Mouse (Mus musculus) heart, postnatal 0 days (tissue): Measurements from ENCODE around the gene Srrt. TPM values are rescaled to one million over a fixed set of nuclear protein-coding genes. Genes with fewer than 3 reads are reported as not detected.

ENCODE experiments used
- ATAC-seq: fragments of 200-750 bp; cut with Nextera tagmentation; 2 replicates; pipeline ENCODE4 v1.8.0; 2017; ENCODE audit warnings: low read depth, moderate number of reproducible peaks, moderate library complexity; ENCODE audit not compliant: insufficient read depth
- DNase-seq: peaks from one replicate; pipeline ENCODE4 v3.0.0-alpha.2; 2016; ENCODE audit warnings: low spot score
- H3K27ac ChIP-seq: fragments of 300-500 bp; sonication (generic); 2 replicates; pipeline ENCODE4 v1.5.1; 2014; ENCODE audit warnings: low read depth, mild to moderate bottlenecking
- H3K27me3 ChIP-seq: fragments of 300-500 bp; sonication (generic); 2 replicates; pipeline ENCODE4 v1.6.1; 2014; ENCODE audit warnings: low read length, mixed read lengths; ENCODE audit not compliant: control insufficient read depth, insufficient read depth
- H3K36me3 ChIP-seq: fragments of 300-500 bp; sonication (generic); replicated peaks from 2 replicates; pipeline ENCODE4 v1.6.1; 2014; ENCODE audit warnings: low read length, mixed read lengths; ENCODE audit not compliant: control insufficient read depth, insufficient read depth
- H3K4me1 ChIP-seq: fragments of 300-500 bp; sonication (generic); 2 replicates; pipeline ENCODE4 v1.6.1; 2014; ENCODE audit warnings: antibody characterized with exemption; ENCODE audit not compliant: control insufficient read depth, insufficient read depth
- H3K4me2 ChIP-seq: fragments of 300-500 bp; sonication (generic); 2 replicates; pipeline ENCODE4 v1.6.1; 2014; ENCODE audit warnings: low read depth, mild to moderate bottlenecking, low read length, moderate library complexity
- H3K4me3 ChIP-seq: fragments of 300-500 bp; sonication (generic); 2 replicates; pipeline ENCODE4 v1.5.1; 2014; ENCODE audit warnings: low read depth, low read length
- H3K9ac ChIP-seq: fragments of 300-500 bp; sonication (generic); replicated peaks from 2 replicates; pipeline ENCODE4 v1.6.1; 2014; ENCODE audit warnings: low read depth, low read length, mixed read lengths
- H3K9me3 ChIP-seq: fragments of 300-500 bp; sonication (generic); replicated peaks from 2 replicates; pipeline ENCODE4 v1.6.1; 2016; ENCODE audit warnings: low read length; ENCODE audit not compliant: control insufficient read depth
- CTCF ChIP-seq: IDR thresholded peaks from 2 replicates; pipeline ENCODE4 v1.5.1; 2016; ENCODE audit warnings: antibody characterized with exemption, control low read depth, low read depth
- EP300 ChIP-seq: IDR thresholded peaks from 2 replicates; pipeline ENCODE4 v1.6.1; 2016; ENCODE audit warnings: antibody characterized with exemption, low read depth
- WGBS: fragments of 180-500 bp; shearing (Covaris S2); extraction: QIAGEN DNeasy Blood & Tissue Kit; methylation state at CpG from one replicate; pipeline ENCODE4 v1.1.7; 2014; 5-methylcytosine and 5-hydroxymethylcytosine counted together
- polyA plus RNA-seq: library from polyadenylated mRNA; unstranded; fragments of >200 nt; fragmentation: Nextera tagmentation; extraction: Ambion mirVana; gene quantifications from 2 replicates; pipeline ENCODE4 v1.2.1, GENCODE M21; 2015
- total RNA-seq: library from RNA; depleted of rRNA; stranded (reverse); fragments of >200 nt; gene quantifications from 2 replicates; pipeline ENCODE4 v1.2.3, GENCODE M21; 2014; ENCODE audit warnings: low replicate concordance; rRNA removed

Srrt gene
- total RNA-seq, result 77.2 and 139 TPM in 2 replicates
- 34.9 and 38.0 TPM in 2 replicates for polyA plus RNA-seq

DNA sequence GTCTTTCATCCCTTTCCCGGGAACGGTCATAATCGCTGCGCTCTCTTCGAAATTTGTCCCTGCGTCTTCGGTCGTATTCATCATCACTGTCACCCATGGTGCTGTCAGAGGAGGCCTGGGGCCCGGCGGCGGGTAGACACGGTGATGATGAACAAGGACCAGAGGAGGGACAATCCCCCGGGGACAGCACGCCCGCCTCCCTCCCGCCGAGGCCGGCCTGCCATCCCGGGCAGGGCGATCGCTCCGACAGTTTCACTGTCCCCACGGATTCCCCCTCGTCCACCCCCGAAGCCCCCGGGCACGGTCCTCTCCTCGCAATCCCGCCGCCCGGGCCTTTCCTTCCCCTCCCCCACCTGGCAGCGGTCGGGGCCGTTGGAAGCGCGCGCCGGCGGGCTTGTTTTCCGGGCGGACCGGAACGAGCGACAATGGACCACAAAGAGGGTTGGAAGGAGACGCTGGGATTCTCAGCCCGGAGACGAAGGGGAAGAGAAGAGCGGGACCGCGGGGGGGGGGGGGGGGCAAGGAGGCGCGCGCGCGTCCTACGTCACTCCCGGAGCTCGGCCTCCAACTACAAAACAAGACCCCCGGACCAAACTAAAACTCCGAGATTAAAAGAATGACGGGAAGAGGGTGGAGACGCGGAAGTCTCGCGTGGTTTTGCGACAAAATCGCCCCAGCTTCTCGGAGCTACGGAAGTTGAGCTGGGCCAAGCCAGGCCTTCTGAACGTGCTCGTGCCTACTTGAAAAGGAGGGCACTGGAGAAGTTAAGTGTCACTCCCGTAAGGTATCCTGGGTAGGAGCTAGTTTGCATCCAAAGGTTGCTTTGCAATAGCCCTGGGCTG is at the start of gene Srrt:
Gene Srrt, minus strand, starts transcription at position 604 of the 842 bp plus-strand sequence.
- peak; percentile 95 for DNase-seq
- Histone ChIP-seq H3K27ac (peak within 1 kb of the TSS; percentile 96), H3K9me3 (no peaks in the 10 kb centered on the region), H3K4me1 (peaks cover 24% of the 10 kb centered on the region), H3K27me3 (no peaks in the 10 kb centered on the region), H3K4me3 (peak within 1 kb of the TSS; percentile 86), H3K9ac (peak within 1 kb of the TSS; percentile 92), H3K4me2 (peak within 1 kb of the TSS; percentile 72), H3K36me3 (peaks cover 59% of the 10 kb centered on the region)
- 0% methylated on average over 65 of the region's 72 CpGs for WGBS
- TF ChIP-seq CTCF (no peak), EP300 (peak; percentile 87)
- ATAC-seq, result peak; percentile 90

DNA sequence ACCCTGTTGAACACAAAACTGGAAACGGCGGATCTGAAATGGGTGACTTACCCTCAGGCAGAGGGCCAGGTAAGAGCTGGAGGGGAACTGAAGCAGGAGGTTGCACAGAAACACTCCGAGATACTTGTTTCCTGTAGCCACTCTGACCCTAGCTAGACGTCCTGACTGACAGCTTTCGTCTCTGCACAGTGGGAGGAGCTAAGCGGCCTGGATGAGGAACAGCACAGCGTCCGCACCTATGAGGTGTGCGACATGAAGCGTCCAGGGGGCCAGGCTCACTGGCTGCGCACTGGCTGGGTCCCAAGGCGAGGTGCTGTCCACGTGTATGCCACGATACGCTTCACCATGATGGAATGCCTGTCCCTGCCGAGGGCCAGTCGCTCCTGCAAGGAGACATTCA is 46.6 kb upstream of the Srrt start:
- WGBS, result 68% methylated on average over 17 of the region's 17 CpGs
- ATAC-seq (no peak), DNase-seq (no peak)
- Histone ChIP-seq H3K9ac (no peak overlapping the region), H3K9me3 (no peaks in the 10 kb centered on the region), H3K4me2 (peak overlapping the region; percentile 49), H3K4me1 (peaks cover 17% of the 10 kb centered on the region), H3K36me3 (peaks cover 54% of the 10 kb centered on the region), H3K27ac (no peak overlapping the region), H3K27me3 (no peaks in the 10 kb centered on the region), H3K4me3 (peak overlapping the region; percentile 8; the same call in 1 of the 2 replicates)
- TF ChIP-seq EP300 (no peak), CTCF (no peak)

DNA sequence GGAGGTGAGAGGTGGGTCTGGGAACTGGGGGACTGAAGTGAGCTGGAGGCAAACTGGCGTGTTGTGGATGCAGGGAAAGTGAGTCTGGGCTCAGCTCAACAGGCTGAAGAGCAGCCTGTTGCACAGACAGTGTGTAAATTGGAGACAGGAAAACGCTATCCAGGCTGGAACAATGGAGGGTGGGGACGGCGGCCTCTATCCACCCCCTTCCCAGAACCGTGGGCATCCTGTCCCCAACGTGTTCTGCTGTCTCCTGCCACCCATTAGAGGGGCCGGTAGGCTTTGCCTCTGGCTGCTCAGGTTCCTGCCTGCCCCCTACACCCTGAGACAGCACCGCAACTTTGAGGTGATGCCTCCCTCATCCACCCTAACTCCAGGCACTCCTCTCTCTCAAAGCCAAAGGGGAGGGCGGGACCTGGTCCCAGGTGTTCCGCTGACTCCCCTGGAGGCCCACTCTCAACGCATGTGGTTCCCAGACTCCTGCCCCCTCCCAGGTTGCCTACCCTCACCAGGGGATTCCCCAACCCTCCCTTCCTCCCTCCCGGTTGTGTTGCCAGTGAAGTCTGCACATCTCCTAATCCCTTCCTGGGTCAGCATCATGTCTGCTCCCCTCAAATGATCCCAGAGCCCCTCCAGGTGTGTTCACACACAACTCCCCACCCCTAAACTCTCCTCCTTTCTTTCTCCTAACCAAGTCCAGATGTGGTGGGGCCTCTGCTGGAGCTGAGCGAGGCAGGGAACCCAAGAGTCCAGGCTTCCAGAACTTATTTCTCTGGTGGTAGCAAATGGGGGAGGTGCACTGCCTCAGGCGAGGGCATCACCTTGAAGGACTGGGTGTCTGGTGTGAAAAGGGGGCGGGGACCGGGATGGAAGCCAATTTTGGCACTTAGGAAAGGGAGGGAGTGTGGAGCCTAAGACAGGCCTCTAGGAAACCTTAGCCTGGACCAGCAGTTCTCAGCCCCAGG is 44.8 kb upstream of the Srrt start:
- Histone ChIP-seq H3K4me2 (peak overlapping the region; percentile 88), H3K27ac (peak overlapping the region; percentile 99), H3K9ac (peak overlapping the region; percentile 97), H3K27me3 (no peaks in the 10 kb centered on the region), H3K9me3 (no peaks in the 10 kb centered on the region), H3K36me3 (peaks cover 37% of the 10 kb centered on the region), H3K4me3 (peak overlapping the region; percentile 93), H3K4me1 (peaks cover 24% of the 10 kb centered on the region)
- ATAC-seq (no peak), DNase-seq (peak; percentile 41)
- 16% methylated on average over 15 of the region's 16 CpGs for WGBS
- TF ChIP-seq CTCF, result no peak
- TF ChIP-seq EP300, result no peak

DNA sequence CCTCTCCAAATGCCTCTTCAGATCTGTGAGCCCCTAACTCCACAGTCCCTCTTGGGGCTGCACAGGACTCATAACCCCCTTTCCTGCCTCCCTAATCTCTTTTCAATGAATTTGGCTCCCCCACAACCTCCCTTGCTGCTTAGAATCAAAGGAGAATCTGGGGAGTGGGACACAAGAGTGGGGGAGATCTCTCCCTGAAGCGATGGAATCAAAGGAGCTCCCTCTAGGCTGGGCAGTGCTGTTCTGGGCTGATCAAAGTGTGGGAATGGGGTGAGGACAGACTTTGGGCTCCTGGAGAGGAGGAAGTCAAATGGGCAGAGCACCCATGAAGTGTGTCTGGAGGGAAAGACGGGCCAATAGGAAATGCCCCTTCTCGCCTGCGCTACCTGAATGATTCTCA is 43.9 kb upstream of the Srrt start:
- Histone ChIP-seq H3K27ac (peak overlapping the region; percentile 99), H3K4me3 (peak overlapping the region; percentile 93), H3K36me3 (peaks cover 29% of the 10 kb centered on the region), H3K9me3 (no peaks in the 10 kb centered on the region), H3K9ac (peak overlapping the region; percentile 97), H3K27me3 (no peaks in the 10 kb centered on the region), H3K4me2 (peak overlapping the region; percentile 88), H3K4me1 (peaks cover 24% of the 10 kb centered on the region)
- DNase-seq (no peak), ATAC-seq (no peak)
- 31% methylated on average over 4 of the region's 4 CpGs for WGBS
- TF ChIP-seq EP300 (no peak), CTCF (no peak)

DNA sequence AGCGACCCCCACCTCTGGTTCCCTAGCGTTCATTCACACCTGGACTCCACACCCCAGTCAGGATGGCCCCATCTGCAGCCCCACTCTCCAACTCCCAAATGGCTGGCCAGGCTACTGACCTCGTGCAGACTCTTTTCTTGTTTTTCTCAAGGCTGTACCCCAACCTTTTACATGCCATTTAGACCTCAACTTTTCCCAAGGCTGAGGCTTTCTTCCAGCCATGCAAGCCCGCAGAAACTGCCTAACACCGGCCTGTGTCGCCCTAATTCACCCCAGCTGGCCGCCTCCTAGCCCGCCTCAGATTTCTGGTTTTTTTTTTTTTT is 43.5 kb upstream of the Srrt start:
- H3K36me3 ChIP-seq, result peaks cover 25% of the 10 kb centered on the region
- H3K9me3 ChIP-seq, result no peaks in the 10 kb centered on the region
- 5% methylated on average over 8 of the region's 8 CpGs for WGBS
- H3K27ac ChIP-seq, result peak overlapping the region; percentile 99
- DNase-seq (no peak), ATAC-seq (no peak)
- TF ChIP-seq EP300 (no peak), CTCF (no peak)
- peak overlapping the region; percentile 93 for H3K4me3 ChIP-seq
- H3K27me3 ChIP-seq, result no peaks in the 10 kb centered on the region
- H3K9ac ChIP-seq, result peak overlapping the region; percentile 97
- peaks cover 26% of the 10 kb centered on the region for H3K4me1 ChIP-seq
- peak overlapping the region; percentile 88 for H3K4me2 ChIP-seq
